Mouse (Mus musculus): Measurements from ENCODE around the gene Sspo.

- TF ChIP-seq CTCF (conservative IDR thresholded peaks at IDR 0.05; ENCODE audit: low read length) (no peak), POU5F1 (IDR thresholded peaks at IDR 0.05; ENCODE audit: borderline replicate concordance, low read length) (no peak)
Observed at GRCm38 (mm10) chr6:48470739-48471138, 22.7 kb downstream of the Sspo start.

Data from E14TG2a.4 (cell line).